Mouse (Mus musculus) T-cell, adult 2 months (primary cell): Measurements from ENCODE around the gene Lsm2.
A peak's percentile ranks its signal among the peaks of the same experiment; 100 is the strongest.
"Not testable (repeated sequence)": the region's sequence is repeated elsewhere in the genome, so short reads cannot be mapped to it uniquely, and the experiment has no call there.

Experiments used
- DNase-seq: peaks from one replicate; pipeline ENCODE4 v3.0.0; 2022; ENCODE audit warnings: low spot score

Lsm2 gene

DNA sequence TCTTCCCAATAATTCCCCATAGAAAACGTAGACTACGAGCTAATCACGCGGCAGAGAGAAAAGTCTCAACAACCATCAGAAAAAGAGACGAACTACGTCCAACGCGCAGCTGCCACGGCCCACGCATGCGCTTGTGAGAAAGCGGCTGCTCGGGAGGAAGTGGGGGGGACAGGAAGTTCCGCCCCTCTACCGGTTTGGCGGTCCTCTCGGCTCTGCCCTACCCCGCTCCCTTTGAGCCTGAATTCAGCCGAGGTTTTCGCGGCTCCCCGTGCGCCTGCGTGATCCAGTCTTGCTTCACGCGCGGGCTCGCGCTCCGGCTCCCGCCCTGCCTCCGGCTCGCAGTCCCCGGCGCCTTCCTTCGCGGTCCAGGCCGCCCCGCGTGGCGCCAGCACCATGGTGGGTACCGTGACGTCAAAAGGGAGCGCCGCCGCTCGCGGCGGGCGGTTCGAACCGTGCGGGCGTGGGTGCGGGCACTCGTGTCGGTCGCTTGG is at the start of gene Lsm2:
Lsm2 (plus strand) TSS at position 173 of the 491 bp plus-strand sequence.
- peak; percentile 94 for DNase-seq

DNA sequence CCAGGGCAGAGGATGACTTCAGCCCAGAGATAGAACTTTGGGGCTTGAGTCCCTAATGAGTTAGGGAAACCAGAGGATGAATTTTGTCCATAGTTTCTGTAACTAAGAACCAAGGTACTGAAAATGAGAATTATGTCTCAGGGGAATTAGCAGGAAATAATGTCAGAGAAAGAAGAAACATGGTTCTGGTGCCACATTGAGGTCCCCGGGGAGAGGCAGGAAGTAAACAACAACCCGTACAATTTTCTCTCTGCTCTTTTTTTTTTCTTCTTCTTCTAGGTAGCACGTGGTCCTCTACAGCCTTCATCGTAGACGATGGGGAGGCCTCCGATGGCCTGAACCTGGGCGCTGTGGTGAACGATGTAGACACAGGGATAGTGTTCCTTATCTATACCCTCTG is 49.4 kb upstream of the Lsm2 start:
- DNase-seq, result peak; percentile 45

DNA sequence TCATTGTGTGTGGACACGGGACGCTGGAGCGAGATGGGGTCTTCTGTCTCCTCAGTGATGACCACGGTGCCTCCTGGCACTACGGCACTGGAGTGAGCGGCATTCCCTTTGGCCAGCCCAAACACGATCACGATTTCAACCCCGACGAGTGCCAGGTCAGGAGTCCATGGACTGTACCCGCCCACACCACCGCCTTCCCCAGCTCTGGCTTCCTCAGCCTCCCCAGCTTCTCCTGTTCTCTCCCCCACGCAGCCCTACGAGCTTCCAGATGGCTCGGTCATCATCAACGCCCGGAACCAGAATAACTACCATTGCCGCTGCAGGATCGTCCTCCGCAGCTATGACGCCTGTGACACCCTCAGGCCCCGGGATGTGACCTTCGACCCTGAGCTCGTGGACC is 47.6 kb upstream of the Lsm2 start:
- DNase-seq, result no peak

DNA sequence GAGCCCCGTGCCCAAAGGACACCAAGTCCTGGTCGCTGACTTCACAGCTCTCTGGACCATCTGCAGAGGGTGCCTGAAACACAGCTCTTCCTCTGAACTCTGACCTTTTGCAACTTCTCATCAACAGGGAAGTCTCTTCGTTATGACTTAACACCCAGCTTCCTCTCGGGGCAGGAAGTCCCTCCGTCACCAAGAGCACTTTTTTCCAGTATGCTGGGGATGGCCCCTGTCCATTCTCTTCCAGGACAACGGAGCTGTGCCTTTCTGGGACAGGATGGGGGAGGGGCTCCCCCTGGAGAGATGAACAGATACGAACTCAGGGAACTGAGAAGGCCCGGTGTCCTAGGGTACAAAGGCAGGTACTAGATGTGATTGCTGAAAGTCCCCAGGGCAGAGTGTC is 46.8 kb upstream of the Lsm2 start:
- no peak for DNase-seq

DNA sequence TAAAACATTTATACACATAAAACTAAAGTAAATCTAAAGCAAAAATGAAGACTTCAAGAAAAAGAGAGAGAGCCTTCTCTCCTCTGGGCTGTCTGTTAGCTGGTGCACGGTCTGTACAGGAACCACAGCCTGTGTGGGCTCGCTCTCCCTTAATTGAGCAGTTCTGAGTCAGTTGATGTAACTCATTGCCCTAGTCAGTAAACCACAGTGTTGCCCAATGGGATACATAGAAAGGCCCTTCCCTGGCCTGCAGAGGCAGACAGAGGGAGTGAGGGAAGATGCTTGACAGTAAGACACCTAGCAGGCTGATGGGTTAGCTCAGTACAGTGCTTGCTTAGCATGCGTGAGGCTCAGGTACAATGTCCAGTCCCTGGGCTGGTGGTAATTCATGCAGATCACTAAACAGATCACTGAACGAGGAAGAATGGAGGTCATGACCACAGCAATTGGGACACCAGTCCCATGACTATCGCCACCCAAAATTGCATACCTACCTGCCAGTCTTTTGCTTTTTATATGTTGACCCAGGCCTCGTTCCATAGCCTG is 43.6 kb upstream of the Lsm2 start:
- no peak for DNase-seq

DNA sequence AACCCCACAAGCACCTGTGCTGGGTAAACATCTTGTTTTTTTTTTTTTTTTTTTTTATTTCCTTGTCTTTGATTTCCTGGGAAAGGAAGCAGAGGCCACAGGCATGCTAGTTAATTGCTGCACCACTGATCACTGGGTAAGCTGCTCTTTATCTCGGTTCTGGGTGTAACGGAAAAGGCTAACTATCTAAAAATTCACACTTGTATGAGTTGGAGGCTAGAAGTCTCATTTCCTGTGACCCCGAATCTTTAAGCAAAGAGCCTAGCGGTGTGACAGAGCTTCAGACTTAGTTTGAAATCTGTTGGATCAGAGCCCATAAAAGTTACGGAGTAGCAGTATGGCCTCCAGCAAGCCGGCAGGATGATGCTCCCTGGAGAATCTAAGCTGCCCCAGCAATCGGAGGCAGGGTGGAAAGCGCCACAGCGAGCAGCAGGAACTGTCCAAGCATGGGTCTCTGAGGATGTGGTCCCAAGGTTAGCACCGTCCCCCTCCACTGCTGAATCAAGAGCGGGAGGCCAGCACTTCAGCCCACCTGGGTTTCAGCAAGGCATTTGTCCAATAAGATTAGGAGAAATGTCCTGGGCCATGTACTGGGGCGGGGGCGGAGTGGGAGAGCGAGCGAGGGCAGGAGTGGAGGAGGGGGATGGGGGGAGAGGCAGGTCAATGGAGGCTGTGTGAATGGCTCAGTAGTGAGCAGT is 40.2 kb upstream of the Lsm2 start:
- no peak for DNase-seq

DNA sequence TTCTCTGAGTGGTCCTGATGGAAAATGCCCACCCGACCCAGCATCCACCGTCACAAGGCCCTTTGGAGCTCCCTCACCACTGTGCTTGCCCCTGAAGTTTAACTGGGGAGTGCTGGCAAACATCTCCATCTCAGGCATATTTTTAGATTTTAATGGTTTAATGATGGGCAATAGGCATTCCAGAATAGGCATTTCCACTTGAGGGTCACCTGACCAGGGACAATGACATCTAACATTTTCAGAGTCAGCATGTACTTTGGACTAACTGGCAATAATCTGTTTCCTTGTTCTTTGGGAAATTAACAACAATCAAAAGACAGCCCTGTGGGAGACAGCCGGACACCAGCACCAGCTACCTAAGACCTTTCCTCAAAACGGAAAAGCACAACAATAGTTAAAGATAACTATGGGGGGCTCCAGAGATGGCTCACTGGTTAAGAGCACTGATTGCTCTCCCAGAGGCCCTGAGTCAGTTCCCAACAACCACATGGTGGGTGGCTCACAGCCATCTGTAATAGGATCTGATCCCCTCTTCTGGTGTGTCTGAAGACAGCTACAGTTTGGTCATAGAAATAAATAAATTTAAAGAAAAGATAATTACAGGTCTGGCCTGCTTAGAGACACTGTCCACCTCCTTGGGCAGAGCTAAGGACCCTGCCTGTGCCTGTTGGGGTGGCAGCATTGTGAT is 38.4 kb upstream of the Lsm2 start:
- no peak for DNase-seq

DNA sequence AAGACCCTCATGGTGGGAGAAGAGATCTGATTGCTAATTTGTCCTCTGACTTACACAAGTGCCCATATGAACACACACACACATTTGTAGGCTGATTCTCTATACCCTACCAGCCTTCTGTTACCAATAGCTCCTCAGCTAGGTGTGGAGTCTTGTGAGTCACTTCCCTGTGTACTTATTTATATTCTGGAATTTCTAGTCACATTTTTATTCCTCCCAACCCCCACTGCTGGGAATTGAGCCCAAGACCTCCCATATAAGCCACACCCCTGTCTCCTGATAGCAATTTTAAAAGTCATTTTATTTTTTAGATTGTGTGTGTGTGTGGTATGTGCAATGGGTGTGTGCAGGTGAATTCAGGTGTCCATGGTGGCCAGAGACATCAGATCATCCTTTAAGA is 37.3 kb upstream of the Lsm2 start:
- DNase-seq, result no peak

DNA sequence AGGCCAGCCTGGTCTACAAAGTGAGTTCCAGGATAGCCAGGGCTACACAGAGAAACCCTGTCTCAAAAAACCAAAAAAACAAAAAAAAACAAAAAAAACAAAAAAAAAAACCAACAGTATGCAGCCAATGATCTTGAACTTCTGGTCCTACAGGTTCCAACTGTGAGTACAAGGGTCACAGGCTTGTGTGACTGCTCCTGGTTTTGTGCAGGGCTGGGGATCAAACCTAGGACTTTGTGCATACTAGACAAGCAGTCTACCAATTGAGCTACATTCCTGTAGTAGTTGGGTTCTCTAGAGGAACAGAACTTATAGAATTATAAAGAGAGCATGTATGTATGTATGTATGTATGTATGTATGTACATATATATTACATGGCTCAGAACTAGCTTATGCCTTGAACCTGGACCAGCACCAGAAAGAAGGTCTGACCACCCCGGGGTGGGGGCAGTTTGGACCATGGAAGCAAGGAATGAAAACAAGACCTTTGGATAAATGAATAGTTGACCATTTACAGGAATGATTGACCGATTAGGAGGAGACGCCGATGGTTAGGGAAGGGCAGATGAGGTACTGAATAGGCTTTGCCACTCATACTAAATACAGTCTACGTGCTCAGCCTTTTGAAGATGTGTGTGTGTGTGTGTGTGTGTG is 35.0 kb upstream of the Lsm2 start:
- no peak for DNase-seq

DNA sequence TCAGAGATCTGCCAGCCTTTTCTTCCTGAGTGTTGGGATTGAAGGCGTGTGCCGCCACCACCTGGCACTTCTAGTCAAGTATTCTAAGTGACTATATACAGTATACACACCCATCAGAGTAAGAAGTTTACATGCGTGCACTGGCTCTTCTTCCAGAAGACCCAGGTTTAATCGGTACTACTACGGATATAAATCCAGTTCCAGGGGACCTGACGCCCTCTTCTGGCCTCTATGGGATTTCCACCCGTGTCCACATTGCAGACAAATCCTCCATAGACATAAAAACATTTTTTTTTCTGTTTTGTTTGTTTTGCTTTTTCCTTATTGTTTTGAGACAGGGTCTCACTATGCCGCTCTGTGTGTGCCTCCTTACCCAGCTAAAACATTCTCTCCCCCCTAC is 34.1 kb upstream of the Lsm2 start:
- DNase-seq, result no peak

DNA sequence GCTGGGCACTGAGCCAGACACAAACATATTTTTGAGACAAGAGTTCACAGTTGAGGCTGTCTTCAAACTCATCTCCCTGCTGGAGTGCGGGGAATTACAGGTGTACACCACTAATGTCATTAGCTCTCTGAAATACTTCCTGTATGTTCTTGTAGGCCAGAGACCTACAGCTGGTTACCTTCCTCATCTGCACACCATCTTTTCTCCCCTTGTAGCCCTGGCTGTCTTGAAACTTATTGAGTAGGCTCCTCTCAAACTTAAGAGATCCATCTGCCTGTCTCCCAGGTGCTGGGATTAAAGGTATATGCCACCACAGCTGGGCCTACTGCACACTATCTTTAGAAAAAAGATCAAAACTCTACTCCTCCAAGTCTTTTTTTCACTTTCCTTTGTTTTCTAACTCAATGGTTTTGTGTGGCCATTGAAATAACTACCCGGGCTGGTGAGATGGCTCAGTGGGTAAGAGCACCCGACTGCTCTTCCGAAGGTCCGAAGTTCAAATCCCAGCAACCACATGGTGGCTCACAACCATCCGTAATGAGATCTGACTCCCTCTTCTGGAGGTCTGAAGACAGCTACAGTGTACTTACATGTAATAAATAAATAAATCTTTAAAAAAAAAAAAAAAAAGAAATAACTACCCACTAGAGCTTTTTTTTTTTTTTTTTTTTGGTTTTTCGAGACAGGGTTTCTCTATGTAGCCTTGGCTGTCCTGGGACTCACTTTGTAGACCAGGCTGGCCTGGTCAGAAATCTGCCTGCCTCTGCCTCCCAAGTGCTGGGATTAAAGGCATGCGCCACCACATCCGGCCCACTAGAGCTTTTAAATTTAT is 32.7 kb upstream of the Lsm2 start:
- not testable (repeated sequence) for DNase-seq

DNA sequence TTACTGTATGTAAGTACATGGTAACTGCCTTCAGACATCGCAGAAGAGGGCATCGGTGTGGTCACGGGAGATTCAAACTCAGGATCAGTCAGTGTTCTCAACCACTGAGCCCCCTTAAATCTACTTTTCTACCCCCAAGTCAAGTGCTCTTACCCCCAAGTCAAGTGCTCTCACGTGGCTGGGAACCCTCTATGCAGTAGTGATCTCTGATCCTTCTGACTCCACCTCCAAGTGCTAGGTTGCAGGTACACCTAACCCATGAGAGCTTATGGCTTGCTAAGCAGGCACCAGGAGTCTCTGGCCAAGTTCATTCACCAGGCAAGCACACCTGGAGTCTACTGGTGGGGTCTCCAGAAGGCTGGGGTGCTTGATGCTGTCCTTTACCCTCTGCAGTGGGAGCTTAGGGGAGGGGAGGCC is 32.1 kb upstream of the Lsm2 start:
- DNase-seq, result no peak

DNA sequence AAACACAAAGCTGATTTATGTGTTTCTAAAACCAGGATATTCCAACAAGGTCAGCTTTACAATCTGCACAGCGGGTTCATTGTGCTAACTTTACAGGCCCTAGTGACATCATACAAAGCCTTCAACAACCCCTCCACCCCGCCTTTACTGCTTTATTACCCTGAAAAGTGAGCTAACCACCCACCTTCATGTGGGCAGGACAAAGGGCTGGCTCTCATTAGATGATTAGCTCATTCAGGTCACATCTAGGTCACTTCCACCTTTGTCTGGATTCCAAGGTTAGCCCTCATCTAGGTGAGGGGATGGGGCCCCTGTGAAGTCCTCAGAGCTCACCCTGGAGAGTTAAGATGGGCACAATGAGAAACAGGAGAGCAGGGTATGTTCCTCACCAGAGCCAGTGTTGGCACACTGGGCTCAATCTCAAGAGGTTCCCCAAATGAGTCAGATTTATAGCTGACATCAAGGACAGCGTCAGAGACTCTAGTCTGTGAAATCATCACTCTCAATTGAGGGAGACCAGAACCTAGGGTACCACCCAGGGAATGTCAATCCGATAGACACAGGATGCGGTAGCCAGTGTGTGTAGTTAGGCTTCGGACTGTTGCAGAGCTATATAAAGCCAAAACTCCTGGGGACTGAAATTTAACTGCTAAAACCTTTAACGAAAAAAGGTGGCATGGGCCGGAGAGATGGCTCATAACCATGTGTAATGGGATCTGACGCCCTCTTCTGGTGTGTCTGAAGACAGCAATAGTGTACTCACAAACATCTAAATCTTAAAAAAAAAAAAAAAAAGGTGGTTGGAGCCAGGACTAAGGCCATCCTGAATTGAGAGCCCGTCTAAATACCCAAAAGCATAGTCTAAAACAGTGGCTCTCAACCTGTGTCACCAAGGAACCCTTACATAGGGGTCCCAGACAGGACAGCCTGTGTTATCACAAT is 30.9 kb upstream of the Lsm2 start:
- no peak for DNase-seq

DNA sequence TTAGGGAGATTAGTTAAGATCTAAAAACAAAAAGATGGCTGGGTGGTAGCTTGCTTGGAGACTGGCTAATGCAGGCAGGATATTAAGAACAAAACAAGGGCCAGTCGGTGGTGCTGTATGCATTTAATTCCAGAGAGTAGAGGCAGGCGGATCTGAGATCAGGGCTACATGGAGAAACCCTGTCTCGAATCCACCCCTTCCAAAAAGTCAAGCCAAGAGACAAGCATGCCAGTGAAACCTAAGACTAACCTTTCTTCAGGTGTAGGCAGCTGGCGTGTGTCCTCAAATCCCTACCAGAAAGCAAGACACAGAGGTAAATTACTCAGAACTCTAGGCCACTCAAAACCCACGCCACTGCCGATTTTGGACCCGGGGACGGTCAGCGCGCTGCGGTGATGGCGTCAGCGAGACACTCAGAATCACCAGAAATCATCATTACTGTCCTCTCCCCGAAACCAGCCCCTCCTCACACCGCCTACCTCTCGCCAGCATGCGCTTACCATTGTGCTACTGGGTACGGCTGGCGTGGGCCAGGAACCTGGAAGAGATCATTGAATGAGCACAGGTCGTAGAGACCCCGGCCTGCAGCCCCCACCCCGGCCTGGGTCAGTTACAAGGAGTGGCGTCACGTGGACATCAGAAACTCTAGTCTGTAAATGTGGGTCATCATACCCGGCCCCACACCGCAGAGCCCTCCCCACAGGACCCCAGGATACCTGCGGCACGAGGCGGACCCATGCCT is 29.9 kb upstream of the Lsm2 start:
- DNase-seq, result no peak

DNA sequence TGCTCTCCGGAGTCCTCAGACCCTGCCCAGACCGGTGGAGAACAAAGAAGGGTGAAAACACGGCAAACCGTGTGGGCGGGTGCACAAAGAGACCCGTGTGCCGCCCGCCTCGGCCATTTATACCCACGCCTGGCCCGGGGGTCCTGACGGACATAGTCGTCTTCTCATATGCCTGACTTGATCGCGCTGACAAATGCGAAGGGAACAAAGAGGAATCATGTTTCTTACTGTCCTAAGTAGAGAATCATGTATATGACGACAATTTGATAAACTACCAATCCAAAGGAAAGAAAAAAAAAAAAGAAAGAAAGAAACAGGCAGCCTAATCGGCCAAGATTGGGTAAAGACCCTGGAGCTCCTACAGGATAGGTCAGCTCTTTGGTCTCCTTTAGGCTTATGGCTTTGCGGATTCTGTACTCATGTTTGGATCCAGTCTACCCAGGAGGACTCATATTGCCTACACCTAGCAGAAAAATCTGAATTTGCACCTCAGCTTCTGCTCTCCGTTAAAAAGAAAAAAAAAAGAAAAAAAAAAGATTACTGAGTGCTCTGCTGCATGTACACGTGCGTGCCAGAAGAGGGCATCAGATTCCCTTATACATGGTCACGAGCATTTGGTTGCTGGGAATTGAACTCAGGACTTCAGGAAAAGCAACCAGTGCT is 29.2 kb upstream of the Lsm2 start:
- DNase-seq, result peak; percentile 66

DNA sequence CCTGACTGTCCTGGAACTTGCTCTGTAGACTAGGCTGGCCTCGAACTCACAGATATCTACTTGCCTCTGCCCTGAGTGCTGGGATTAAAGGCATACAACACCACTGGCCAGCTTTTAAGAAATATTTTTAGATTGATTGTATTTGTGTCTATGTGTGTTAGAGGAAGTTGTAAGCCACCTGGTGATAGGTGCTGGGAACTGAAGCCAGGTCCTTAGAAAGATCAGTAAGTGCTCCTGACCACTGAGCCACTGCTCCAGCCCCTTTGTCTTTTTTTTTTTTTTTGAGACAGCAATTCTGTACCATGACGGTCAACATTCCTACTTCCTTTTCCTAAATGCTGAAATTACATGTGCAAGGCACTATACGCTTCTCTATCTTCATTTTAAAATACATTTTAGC is 28.4 kb upstream of the Lsm2 start:
- DNase-seq, result no peak

DNA sequence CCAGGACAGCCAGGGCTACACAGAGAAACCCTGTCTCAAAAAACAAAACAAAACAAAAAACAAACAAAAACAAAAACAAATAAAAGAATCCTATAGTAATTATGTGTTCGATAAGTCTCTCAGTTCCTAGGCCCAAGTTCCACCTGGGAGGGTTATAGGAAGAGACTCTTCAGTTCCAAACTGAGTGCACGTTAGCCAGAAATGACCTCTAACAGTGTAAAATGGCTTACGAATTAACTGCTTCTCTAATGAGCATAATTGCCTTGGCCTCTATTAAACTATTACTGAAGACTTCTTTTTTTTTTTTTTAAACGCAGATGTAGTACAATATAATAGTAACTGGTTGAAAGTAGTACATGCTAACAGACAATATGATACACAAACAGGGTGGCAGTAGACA is 27.8 kb upstream of the Lsm2 start:
- DNase-seq, result no peak

DNA sequence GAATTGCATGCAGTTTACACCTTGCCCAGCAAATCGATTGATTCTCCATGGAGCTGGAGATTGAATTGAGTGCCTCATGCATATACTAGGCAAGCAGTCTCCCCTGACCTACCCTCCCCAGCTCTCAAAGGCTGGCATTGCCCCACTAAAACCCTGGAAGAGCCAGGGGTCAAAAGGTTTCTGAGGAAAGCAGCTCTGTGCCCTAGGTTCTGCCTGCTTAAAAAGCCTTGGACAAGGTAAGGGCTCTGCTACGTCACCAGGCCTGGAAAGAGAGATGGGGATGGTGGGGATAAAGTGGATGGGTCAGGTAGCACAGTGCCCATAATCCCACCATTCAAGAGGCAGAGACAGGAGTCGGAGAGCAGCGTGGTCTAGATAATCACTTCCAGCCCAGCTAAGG is 26.8 kb upstream of the Lsm2 start:
- DNase-seq, result no peak

DNA sequence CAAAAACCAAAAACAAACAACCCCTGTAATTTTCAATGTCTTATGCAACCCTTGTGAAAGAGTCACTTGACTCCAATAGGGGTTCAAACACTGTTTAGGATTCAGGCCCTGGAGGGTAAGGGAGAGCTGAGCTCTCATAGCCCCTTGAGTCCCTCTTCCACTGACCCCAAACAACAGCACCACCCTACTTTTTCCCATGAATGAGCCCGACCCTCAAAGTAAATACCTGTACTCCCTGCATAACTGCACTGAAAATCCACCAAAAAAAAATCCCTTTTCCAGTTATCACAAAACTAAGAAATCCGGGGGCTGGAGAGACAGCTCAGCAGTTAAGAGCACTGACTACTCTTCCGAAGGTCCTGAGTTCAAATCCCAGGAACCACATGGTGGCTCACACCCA is 25.8 kb upstream of the Lsm2 start:
- DNase-seq, result no peak

DNA sequence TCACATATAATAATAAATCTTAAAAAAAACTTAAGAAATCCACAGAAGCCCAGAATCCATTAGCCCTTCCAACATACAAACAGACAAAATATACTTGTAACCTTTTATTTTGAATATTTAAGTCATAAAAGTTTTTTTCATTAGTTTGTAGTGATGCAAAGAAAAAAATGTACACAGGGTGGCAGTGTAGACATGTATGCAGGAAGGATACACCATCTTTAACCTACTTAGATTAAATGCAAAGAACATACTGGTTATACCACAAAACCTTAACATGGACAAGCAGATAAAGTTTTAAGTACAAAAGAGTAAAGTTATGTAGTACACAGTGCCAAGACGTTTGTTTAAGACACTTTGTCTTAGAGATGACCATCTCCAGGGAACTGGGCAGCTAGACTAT is 25.3 kb upstream of the Lsm2 start:
- DNase-seq, result no peak
